Mouse (Mus musculus) limb, embryonic 10.5 days (tissue): Measurements from ENCODE around the gene Cars. TPM values are rescaled to one million over a fixed set of nuclear protein-coding genes. Genes with fewer than 3 reads are reported as not detected.
"Not testable (repeated sequence)": the region's sequence is repeated elsewhere in the genome, so short reads cannot be mapped to it uniquely, and the experiment has no call there.

Experiments
- DNase-seq: peaks from one replicate; pipeline ENCODE4 v3.0.0-alpha.2; 2017; ENCODE audit warnings: low spot score
- H3K27ac ChIP-seq: fragments of 300-500 bp; sonication (generic); 2 replicates; pipeline ENCODE4 v1.5.1; 2016; ENCODE audit warnings: mild to moderate bottlenecking
- H3K27me3 ChIP-seq: fragments of 300-500 bp; sonication (generic); 2 replicates; pipeline ENCODE4 v1.6.1; 2016; ENCODE audit warnings: low read depth, mild to moderate bottlenecking; ENCODE audit not compliant: poor library complexity, severe bottlenecking
- H3K36me3 ChIP-seq: fragments of 300-500 bp; sonication (generic); 2 replicates; pipeline ENCODE4 v1.6.1; 2016; ENCODE audit warnings: mild to moderate bottlenecking, moderate library complexity
- H3K4me1 ChIP-seq: fragments of 300-500 bp; sonication (generic); 2 replicates; pipeline ENCODE4 v1.6.1; 2016
- H3K4me3 ChIP-seq: fragments of 300-500 bp; sonication (generic); 2 replicates; pipeline ENCODE4 v1.5.1; 2016; ENCODE audit warnings: mild to moderate bottlenecking, moderate library complexity
- H3K9me3 ChIP-seq: fragments of 300-500 bp; sonication (generic); replicated peaks from 2 replicates; pipeline ENCODE4 v1.6.1; 2016; ENCODE audit warnings: mild to moderate bottlenecking
- WGBS: fragments of 180-500 bp; shearing (Covaris S2); methylation state at CpG from one replicate; pipeline ENCODE4 v1.1.7; 2016; 5-methylcytosine and 5-hydroxymethylcytosine counted together
- polyA plus RNA-seq: library from polyadenylated mRNA; unstranded; fragments of >200 nt; fragmentation: Nextera tagmentation; extraction: Ambion mirVana; gene quantifications from 2 replicates; pipeline ENCODE4 v1.2.1, GENCODE M21; 2016

The Cars gene
- polyA plus RNA-seq: 79.2 and 88.3 TPM in 2 replicates

DNA sequence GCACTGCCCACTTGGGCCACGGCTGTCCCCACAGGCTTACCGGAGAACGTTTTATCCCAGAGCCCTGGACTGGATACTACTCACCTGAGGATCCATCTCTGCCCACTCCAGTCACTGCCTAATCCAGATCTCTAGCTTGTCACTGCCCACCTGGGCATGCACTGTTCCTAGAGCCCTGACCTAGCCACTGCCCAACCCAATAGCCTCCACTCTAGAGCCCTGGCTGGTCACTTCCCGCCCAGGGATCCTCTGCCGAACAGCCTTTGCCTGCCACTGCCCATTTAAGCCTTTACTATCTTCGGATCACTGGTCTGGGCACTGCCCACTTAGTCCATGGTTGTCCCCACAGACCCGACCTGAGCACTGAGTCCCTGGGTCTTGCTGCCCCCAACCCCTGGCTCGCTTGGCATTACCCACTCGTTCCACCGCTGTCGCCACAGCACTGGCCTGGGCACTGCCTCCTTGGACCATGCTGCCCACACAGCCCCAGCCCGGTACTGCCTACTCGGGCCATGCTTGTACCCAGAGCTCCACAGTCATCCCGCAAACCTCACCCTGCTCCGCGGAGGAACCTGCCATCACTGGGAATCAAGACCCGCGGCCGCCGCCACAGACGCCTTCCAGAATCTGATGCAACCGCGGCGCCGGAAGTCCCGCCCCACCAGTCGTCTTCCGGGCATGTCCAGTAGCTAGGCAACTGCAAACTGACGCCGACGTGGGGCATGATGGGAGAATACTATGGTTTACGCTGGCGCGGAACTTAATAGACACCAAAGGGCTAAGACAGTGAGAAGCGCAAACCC, at the start of gene Cars:
TSS of gene Cars (minus strand) at position 663 of the 803 bp plus-strand sequence.
- Histone ChIP-seq H3K4me1 (peaks cover 16% of the 10 kb centered on the region), H3K27ac (peak within 1 kb of the TSS; percentile 80), H3K9me3 (no peaks in the 10 kb centered on the region), H3K36me3 (peaks cover 24% of the 10 kb centered on the region), H3K27me3 (no peaks in the 10 kb centered on the region), H3K4me3 (peak within 1 kb of the TSS; percentile 72)
- DNase-seq: peak; percentile 97
- 2% methylated on average over 35 of the region's 35 CpGs for WGBS

DNA sequence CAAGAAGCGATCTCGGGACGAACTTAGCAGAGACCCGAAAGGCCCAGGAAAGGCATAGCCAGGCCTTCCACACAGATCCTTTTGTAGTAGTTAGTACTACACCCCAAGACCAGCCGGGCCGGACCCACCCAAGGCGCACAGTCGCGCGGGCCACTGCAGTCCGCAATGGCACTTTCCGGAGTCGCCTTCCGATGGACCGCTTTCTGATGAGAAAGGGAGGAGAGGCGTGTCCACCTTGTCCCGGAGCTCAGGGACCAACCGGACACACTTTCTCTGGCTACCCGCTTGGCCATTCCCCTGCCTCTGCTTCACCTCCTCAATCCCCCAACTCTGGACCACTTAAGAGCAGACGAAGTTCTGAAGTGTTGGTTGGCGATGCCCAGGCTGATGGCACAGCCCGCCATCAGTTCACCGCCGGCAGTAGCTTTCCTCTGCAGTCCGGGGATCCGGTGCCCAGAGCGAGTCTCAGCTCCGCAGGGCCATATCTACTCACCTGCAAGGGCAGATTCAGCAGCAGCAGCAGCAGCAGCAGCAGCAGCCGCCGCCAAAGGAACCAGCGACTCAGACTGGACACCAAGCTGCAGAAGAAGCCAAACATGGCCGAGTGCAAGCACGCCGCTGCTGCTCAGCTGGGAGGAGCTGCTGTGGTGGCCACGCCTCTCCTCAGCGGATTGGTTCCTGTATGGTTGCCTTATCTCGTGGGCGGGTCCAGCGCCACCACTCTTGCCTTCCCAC, 49.3 kb upstream of the Cars start, which contains the start of gene Tnfrsf22:
TSS of gene Tnfrsf22 (minus strand) at position 628 of the 735 bp plus-strand sequence.
- Histone ChIP-seq H3K27ac (peak within 1 kb of the TSS; percentile 86), H3K9me3 (no peaks in the 10 kb centered on the region), H3K4me3 (peak within 1 kb of the TSS; percentile 72), H3K27me3 (no peaks in the 10 kb centered on the region), H3K4me1 (no peaks in the 10 kb centered on the region), H3K36me3 (peaks cover 4% of the 10 kb centered on the region; the same call in 1 of the 2 replicates)
- WGBS: 5% methylated on average over 39 of the region's 39 CpGs
- peak; percentile 84 for DNase-seq

DNA sequence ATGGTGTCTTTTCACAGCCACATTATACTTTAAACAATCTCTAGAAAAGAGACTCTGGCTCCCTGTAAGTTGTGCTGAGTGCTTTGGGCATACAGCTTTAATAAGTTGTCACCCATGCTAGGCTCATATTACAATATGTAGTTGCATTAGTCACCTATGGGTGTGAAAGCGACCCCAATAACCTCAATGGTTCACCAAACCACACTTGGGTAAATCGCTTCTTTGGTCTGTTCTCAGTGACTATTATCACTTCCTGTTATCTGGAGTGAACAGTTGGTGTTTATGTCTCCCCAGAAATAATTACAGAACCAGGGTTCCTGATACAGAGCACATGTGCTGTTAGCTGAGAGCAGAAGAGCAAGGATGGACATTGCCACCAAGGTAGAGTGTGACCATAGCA, 44.1 kb upstream of the Cars start:
- H3K27me3 ChIP-seq, H3K9me3 ChIP-seq, H3K4me1 ChIP-seq, DNase-seq, H3K36me3 ChIP-seq, H3K27ac ChIP-seq, H3K4me3 ChIP-seq: not testable (repeated sequence)
- whole genome bisulfite sequencing: 92% methylated on average over 2 of the region's 2 CpGs

DNA sequence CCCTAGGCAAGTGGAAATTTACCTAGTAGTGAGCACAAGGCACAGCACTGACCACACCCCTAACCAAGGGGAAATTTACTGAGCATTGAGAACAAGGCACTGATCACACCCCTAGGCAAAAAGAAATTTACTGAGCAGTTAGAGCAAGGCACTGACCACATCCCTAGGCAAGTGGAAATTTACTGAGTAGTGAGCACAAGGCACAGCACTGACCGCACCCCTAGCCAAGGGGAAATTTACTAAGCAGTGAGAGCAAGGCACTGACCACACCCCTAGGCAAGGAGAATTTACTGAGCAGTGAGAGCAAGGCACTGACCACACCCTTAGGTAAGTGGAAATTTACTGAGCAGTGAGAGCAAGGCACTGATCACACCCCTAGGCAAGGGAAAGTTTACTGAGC, 36.8 kb upstream of the Cars start:
- 0 out of 2 replicates have a peak, but pooled peaks cover 2% of the 10 kb centered on the region for H3K36me3 ChIP-seq
- no peak for DNase-seq
- WGBS: 95% methylated on average over 1 of the region's 1 CpGs
- no peaks in the 10 kb centered on the region for H3K9me3 ChIP-seq
- H3K27me3 ChIP-seq: no peaks in the 10 kb centered on the region
- H3K27ac ChIP-seq: no peak overlapping the region
- no peaks in the 10 kb centered on the region for H3K4me1 ChIP-seq
- H3K4me3 ChIP-seq: no peak overlapping the region

DNA sequence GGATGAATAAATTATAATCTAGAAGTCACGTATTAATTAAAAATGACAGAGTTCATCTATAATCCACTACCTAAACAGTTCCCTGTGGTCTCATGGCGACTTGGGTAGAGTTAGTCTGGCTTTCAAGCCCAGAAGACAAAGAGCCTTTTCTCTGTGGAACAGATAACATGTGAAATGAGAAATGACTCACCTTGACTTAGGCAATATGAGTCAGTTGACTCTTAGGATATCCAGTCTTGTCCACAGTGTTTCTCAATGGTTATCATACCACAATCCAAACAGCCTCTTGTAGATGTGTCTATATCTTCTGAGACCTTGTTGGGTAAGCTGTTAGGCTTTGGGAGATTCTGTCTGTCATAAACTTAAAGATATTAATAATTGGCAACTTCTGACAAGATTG, 31.6 kb upstream of the Cars start:
- H3K4me1 ChIP-seq: no peaks in the 10 kb centered on the region
- DNase-seq: no peak
- H3K27ac ChIP-seq: no peak overlapping the region
- no peaks in the 10 kb centered on the region for H3K9me3 ChIP-seq
- 77% methylated on average over 2 of the region's 2 CpGs for WGBS
- H3K4me3 ChIP-seq: no peak overlapping the region
- H3K27me3 ChIP-seq: no peaks in the 10 kb centered on the region
- H3K36me3 ChIP-seq: no peaks in the 10 kb centered on the region

DNA sequence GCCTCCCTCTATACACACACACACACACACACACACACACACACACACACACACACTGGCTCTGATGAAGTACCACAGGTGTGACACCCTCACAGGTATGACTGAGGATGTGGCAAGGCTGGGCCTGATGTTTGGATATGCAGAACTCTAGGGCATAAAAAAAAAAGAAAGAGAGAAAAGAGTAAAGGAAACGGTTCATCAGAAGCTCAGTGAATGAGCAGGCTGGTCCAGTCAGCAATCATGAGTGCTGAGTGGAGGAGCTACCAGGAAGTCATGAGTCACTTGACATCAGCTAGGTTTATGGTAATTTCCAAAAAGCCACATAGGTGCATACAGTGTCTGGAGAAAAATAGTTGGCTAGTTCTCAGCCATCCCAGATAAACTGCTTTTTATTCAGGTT, 29.6 kb upstream of the Cars start:
- Histone ChIP-seq H3K9me3 (no peaks in the 10 kb centered on the region), H3K4me1 (no peaks in the 10 kb centered on the region), H3K27me3 (no peaks in the 10 kb centered on the region), H3K4me3 (no peak overlapping the region), H3K27ac (no peak overlapping the region), H3K36me3 (no peaks in the 10 kb centered on the region)
- DNase-seq: no peak
- WGBS: 54% methylated on average over 1 of the region's 1 CpGs

DNA sequence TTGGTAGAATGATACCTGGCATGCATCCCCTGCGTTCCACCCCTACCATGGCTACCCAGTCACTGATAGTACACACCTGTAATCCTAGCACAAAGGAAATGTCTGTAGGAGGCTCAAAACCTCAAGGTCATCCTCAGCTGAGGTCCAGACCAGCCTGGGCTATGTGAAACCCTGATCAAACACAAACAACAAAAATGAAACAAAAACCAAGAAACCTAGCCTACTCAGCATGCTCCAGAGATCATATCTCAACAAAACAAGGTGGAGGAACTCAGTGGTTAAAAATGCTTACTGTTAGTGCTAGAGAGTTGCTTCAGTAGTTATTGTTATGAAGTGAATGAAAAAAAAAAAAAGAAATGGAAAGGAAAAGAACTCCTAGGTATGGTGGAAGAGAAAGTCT, 28.6 kb upstream of the Cars start, which contains the start of gene Tnfrsf26:
TSS of gene Tnfrsf26 (minus strand) at position 183 of the 400 bp plus-strand sequence.
- Histone ChIP-seq H3K27me3 (no peaks in the 10 kb centered on the region), H3K4me1 (no peaks in the 10 kb centered on the region), H3K4me3 (no peak within 1 kb of the TSS), H3K9me3 (no peaks in the 10 kb centered on the region), H3K36me3 (no peaks in the 10 kb centered on the region), H3K27ac (no peak within 1 kb of the TSS)
- no peak for DNase-seq
- WGBS: 100% methylated on average over 1 of the region's 1 CpGs

DNA sequence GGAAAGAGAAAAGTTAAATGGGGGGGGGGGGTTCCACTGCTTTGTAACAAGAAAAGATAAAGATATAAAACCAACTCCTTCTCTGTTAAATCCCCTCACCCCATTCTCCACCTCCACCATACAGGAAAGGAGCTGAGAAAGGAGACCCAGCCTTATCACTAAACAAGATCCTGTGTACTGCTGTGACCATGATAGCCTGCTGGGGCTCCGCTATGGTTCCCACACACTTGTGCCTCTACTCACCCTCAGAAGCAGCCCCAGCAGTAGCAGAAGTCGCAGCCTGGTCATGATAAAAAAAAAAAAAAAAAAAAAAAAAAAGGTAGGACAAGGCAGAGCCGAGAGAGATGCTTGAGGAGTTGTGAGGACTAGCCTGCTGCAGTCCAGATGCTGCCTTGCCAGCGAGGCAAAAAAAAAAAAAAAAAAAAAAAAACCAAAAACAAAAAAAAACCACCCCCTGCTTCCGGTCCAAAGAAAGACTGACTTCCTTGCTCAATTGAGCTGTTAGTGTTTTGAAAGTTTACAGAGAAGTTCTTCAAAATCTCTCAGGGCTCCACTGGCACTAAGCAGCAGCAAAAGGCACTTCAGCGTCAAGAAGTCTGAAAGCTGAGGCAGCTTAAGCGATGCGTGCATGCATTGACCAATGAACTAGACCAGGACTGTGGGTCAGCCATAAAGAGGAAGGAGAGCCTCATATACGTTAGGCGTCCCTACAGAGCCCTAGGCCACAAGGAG, 27.8 kb upstream of the Cars start:
- no peak overlapping the region for H3K27ac ChIP-seq
- H3K4me3 ChIP-seq: no peak overlapping the region

DNA sequence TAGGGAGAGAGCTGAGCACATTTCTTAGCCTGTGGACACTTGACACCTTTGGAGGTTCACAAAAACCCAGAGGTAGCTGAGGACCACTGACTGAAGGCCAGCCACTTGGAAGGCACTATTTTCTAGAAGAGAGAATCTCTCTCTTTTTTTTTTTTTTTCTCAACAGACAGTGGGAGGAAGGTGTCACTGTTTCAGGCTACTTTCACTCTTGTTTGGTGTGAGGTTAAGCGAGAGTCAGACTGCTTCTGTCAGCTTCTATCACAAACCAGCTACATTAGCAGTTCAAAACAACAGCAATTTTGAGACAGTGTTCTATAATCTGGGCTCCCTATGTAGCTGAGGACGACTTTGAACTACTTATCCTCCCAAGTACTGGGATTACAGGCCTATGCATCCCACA, 26.3 kb upstream of the Cars start:
- Histone ChIP-seq H3K4me1 (no peaks in the 10 kb centered on the region), H3K9me3 (no peaks in the 10 kb centered on the region), H3K4me3 (no peak overlapping the region), H3K27me3 (no peaks in the 10 kb centered on the region), H3K36me3 (no peaks in the 10 kb centered on the region), H3K27ac (no peak overlapping the region)
- DNase-seq: no peak
- WGBS: 66% methylated on average over 2 of the region's 2 CpGs

More for the DNA sequence above, 27.8 kb upstream of the Cars start:
- no peak for DNase-seq
- Histone ChIP-seq H3K36me3 (no peaks in the 10 kb centered on the region), H3K27me3 (no peaks in the 10 kb centered on the region), H3K4me1 (no peaks in the 10 kb centered on the region), H3K9me3 (no peaks in the 10 kb centered on the region)
- WGBS: 65% methylated on average over 10 of the region's 10 CpGs

DNA sequence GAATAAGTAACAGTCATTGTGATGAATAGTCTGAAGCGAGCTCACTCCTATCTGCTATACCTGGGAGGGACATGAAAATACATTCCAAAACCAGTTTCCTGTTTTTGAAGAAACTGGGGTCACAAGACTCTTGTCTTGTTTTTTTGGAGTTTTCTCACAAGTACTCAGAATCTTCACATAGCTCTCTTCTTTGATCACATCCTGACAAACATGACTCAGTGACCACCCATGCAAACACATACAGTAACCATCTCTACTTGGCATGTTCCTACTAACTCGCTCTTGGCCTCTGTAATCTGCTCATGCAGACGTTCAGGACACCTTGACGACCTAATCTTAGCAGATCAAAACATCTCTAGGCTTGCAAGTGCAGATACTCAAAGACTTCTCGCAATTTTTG, 25.3 kb upstream of the Cars start:
- no peaks in the 10 kb centered on the region for H3K36me3 ChIP-seq
- WGBS: 75% methylated on average over 5 of the region's 5 CpGs
- H3K4me3 ChIP-seq: no peak overlapping the region
- H3K9me3 ChIP-seq: no peaks in the 10 kb centered on the region
- H3K4me1 ChIP-seq: no peaks in the 10 kb centered on the region
- H3K27me3 ChIP-seq: no peaks in the 10 kb centered on the region
- no peak for DNase-seq
- no peak overlapping the region for H3K27ac ChIP-seq

DNA sequence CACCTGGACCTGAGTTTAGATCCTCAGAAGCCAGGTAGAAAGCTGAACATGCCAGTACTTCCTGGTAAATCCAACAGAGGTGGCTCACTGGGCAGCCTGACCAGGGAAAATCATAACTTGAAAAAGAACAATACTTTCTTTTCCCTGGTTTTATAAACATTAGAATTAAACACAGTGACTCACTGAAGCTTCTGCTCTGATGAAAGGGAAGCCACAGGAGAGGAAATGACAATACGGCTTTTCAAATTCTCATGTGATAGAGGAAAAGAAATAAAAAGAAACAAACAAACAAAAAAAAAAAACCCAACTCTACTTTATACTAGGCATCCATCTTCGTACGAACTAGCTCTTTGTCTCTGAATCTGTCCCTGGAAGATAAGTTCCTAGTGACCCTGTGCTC, 24.7 kb upstream of the Cars start:
- no peaks in the 10 kb centered on the region for H3K27me3 ChIP-seq
- no peaks in the 10 kb centered on the region for H3K9me3 ChIP-seq
- H3K36me3 ChIP-seq: no peaks in the 10 kb centered on the region
- DNase-seq: no peak
- H3K4me3 ChIP-seq: no peak overlapping the region
- no peak overlapping the region for H3K27ac ChIP-seq
- WGBS: 89% methylated on average over 3 of the region's 3 CpGs
- H3K4me1 ChIP-seq: no peaks in the 10 kb centered on the region

DNA sequence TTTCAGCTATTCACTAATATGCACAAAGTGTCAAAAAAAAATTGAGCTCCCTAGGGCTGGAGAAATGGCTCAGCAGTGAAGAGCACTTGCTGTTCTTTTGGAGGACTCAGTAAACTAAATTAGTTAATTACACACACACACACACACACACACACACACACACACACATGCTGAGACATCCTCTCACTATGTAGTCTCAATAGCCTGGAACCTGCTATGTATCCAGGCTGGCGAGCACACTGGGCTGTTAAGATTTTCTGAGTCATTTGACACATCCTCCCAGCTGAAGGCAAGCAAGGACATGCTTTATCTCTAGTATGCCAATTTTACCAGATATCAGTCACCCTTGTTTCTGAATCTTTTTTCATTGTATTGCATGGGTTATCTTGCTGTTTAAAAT, 21.1 kb upstream of the Cars start:
- H3K9me3 ChIP-seq: no peaks in the 10 kb centered on the region
- no peak overlapping the region for H3K27ac ChIP-seq
- H3K4me3 ChIP-seq: no peak overlapping the region
- H3K4me1 ChIP-seq: no peaks in the 10 kb centered on the region
- no peaks in the 10 kb centered on the region for H3K27me3 ChIP-seq
- H3K36me3 ChIP-seq: no peaks in the 10 kb centered on the region
- DNase-seq: no peak
- 88% methylated on average over 1 of the region's 1 CpGs for WGBS
